Mouse (Mus musculus) neural tube, embryonic 14.5 days (tissue): Measurements from ENCODE around the gene Tnfrsf13c. TPM values are rescaled to one million over a fixed set of nuclear protein-coding genes. Genes with fewer than 3 reads are reported as not detected.

ENCODE experiments used
- ATAC-seq: fragments of 200-750 bp; cut with Nextera tagmentation; 2 replicates; pipeline ENCODE4 v1.8.0; 2017; ENCODE audit warnings: low read depth, mild to moderate bottlenecking, moderate TSS enrichment, moderate library complexity
- H3K27ac ChIP-seq: fragments of 300-500 bp; sonication (generic); 2 replicates; pipeline ENCODE4 v1.5.1; 2014; ENCODE audit warnings: low read depth, mild to moderate bottlenecking, control low read depth, low read length, moderate library complexity, mixed read lengths
- H3K27me3 ChIP-seq: fragments of 300-500 bp; sonication (generic); 2 replicates; pipeline ENCODE4 v1.6.1; 2014; ENCODE audit warnings: low read length; ENCODE audit not compliant: control insufficient read depth, insufficient read depth
- H3K36me3 ChIP-seq: fragments of 300-500 bp; sonication (generic); 2 replicates; pipeline ENCODE4 v1.6.1; 2014; ENCODE audit warnings: low read length, mixed read lengths; ENCODE audit not compliant: control insufficient read depth, insufficient read depth
- H3K4me1 ChIP-seq: fragments of 300-500 bp; sonication (generic); 2 replicates; pipeline ENCODE4 v1.6.1; 2014; ENCODE audit warnings: low read length; ENCODE audit not compliant: control insufficient read depth, insufficient read depth
- H3K4me2 ChIP-seq: fragments of 300-500 bp; sonication (generic); 2 replicates; pipeline ENCODE4 v1.6.1; 2014; ENCODE audit warnings: mild to moderate bottlenecking, low read depth, low read length, control low read depth
- H3K4me3 ChIP-seq: fragments of 300-500 bp; sonication (generic); 2 replicates; pipeline ENCODE4 v1.5.1; 2014; ENCODE audit warnings: low read depth, low read length, control low read depth, mixed read lengths
- H3K9ac ChIP-seq: fragments of 300-500 bp; sonication (generic); replicated peaks from 2 replicates; pipeline ENCODE4 v1.6.1; 2014; ENCODE audit warnings: low read depth, mild to moderate bottlenecking, control low read depth, low read length, mixed read lengths
- H3K9me3 ChIP-seq: fragments of 300-500 bp; sonication (generic); 2 replicates; pipeline ENCODE4 v1.6.1; 2016; ENCODE audit warnings: low read length; ENCODE audit not compliant: control insufficient read depth
- WGBS: fragments of 180-500 bp; shearing (Covaris S2); extraction: QIAGEN DNeasy Blood & Tissue Kit; methylation state at CpG from one replicate; pipeline ENCODE4 v1.1.7; 2014; 5-methylcytosine and 5-hydroxymethylcytosine counted together
- polyA plus RNA-seq: library from polyadenylated mRNA; unstranded; fragments of >200 nt; fragmentation: Nextera tagmentation; extraction: Ambion mirVana; gene quantifications from 2 replicates; pipeline ENCODE4 v1.2.1, GENCODE M21; 2014

Gene Tnfrsf13c
- polyA plus RNA-seq, 1 experiment from 2014 or later: 1.4 TPM

- no peak for ATAC-seq
- Histone ChIP-seq H3K9ac (no peak overlapping the region), H3K27ac (no peak overlapping the region), H3K4me2 (no peak overlapping the region), H3K4me1 (no peaks in the 10 kb centered on the region), H3K27me3 (no peaks in the 10 kb centered on the region), H3K4me3 (no peak overlapping the region), H3K9me3 (no peaks in the 10 kb centered on the region), H3K36me3 (no peaks in the 10 kb centered on the region)
- 70% methylated on average over 4 of the region's 4 CpGs for WGBS
Measured at GRCm38 (mm10) chr15:82232651-82233050, 8.5 kb upstream of the Tnfrsf13c start.

- Histone ChIP-seq H3K27ac (no peak overlapping the region), H3K36me3 (no peaks in the 10 kb centered on the region), H3K9ac (no peak overlapping the region), H3K9me3 (no peaks in the 10 kb centered on the region), H3K27me3 (no peaks in the 10 kb centered on the region), H3K4me1 (no peaks in the 10 kb centered on the region), H3K4me3 (no peak overlapping the region), H3K4me2 (no peak overlapping the region)
- 63% methylated on average over 11 of the region's 11 CpGs for WGBS
- no peak for ATAC-seq
Measured at GRCm38 (mm10) chr15:82231591-82232378, 7.6 kb upstream of the Tnfrsf13c start.

- Histone ChIP-seq H3K9ac (no peak overlapping the region), H3K9me3 (no peaks in the 10 kb centered on the region), H3K4me1 (no peaks in the 10 kb centered on the region), H3K4me3 (no peak overlapping the region), H3K27ac (no peak overlapping the region), H3K36me3 (no peaks in the 10 kb centered on the region), H3K4me2 (no peak overlapping the region), H3K27me3 (no peaks in the 10 kb centered on the region)
- no peak for ATAC-seq
- WGBS: 79% methylated on average over 4 of the region's 4 CpGs
Measured at GRCm38 (mm10) chr15:82231100-82231499, 6.9 kb upstream of the Tnfrsf13c start.

- WGBS: 68% methylated on average over 6 of the region's 6 CpGs
- no peaks in the 10 kb centered on the region for H3K36me3 ChIP-seq
- no peak overlapping the region for H3K4me3 ChIP-seq
- no peak overlapping the region for H3K9ac ChIP-seq
- H3K27me3 ChIP-seq: no peaks in the 10 kb centered on the region
- ATAC-seq: no peak
- H3K9me3 ChIP-seq: no peaks in the 10 kb centered on the region
- no peak overlapping the region for H3K4me2 ChIP-seq
- H3K4me1 ChIP-seq: no peaks in the 10 kb centered on the region
- no peak overlapping the region for H3K27ac ChIP-seq
Measured at GRCm38 (mm10) chr15:82230098-82230611, 6.0 kb upstream of the Tnfrsf13c start.

- H3K27ac ChIP-seq: no peak overlapping the region; the same call in 1 of the 2 replicates
- ATAC-seq: no peak
- 0 out of 2 replicates have a peak, but pooled peaks cover 2% of the 10 kb centered on the region for H3K27me3 ChIP-seq
- no peaks in the 10 kb centered on the region for H3K4me1 ChIP-seq
- H3K36me3 ChIP-seq: no peaks in the 10 kb centered on the region
- no peak overlapping the region for H3K9ac ChIP-seq
- H3K9me3 ChIP-seq: no peaks in the 10 kb centered on the region
- no peak overlapping the region for H3K4me3 ChIP-seq
- no peak overlapping the region for H3K4me2 ChIP-seq
- WGBS: 46% methylated on average over 11 of the region's 11 CpGs
Measured at GRCm38 (mm10) chr15:82229542-82230045, 5.4 kb upstream of the Tnfrsf13c start.

- H3K27me3 ChIP-seq: 0 out of 2 replicates have a peak, but pooled peaks cover 3% of the 10 kb centered on the region
- H3K9me3 ChIP-seq: no peaks in the 10 kb centered on the region
- whole genome bisulfite sequencing: 91% methylated on average over 5 of the region's 5 CpGs
- H3K9ac ChIP-seq: no peak overlapping the region
- H3K27ac ChIP-seq: no peak overlapping the region
- ATAC-seq: no peak
- no peak overlapping the region for H3K4me3 ChIP-seq
- no peaks in the 10 kb centered on the region for H3K36me3 ChIP-seq
- peaks cover 5% of the 10 kb centered on the region; the same call in 1 of the 2 replicates for H3K4me1 ChIP-seq
- H3K4me2 ChIP-seq: no peak overlapping the region
Measured at GRCm38 (mm10) chr15:82225769-82226168, 1.6 kb upstream of the Tnfrsf13c start.

GRCm38 (mm10) chr15:82224602-82225215, 540 bp upstream of the Tnfrsf13c start:
- Histone ChIP-seq H3K4me3 (no peak overlapping the region; the same call in 1 of the 2 replicates), H3K4me2 (peak overlapping the region; percentile 59), H3K9me3 (no peaks in the 10 kb centered on the region), H3K27me3 (0 out of 2 replicates have a peak, but pooled peaks cover 3% of the 10 kb centered on the region), H3K27ac (no peak overlapping the region), H3K4me1 (peaks cover 5% of the 10 kb centered on the region; the same call in 1 of the 2 replicates), H3K36me3 (no peaks in the 10 kb centered on the region), H3K9ac (no peak overlapping the region)
- ATAC-seq: peak; percentile 24; the same call in 1 of the 2 replicates
- WGBS: 47% methylated on average over 7 of the region's 7 CpGs

- H3K27ac ChIP-seq: no peak overlapping the region
- no peak overlapping the region for H3K4me2 ChIP-seq
- no peak overlapping the region for H3K4me3 ChIP-seq
- ATAC-seq: no peak
- H3K9me3 ChIP-seq: no peaks in the 10 kb centered on the region
- H3K27me3 ChIP-seq: 0 out of 2 replicates have a peak, but pooled peaks cover 3% of the 10 kb centered on the region
- peaks cover 5% of the 10 kb centered on the region; the same call in 1 of the 2 replicates for H3K4me1 ChIP-seq
- WGBS: 58% methylated on average over 7 of the region's 7 CpGs
- no peaks in the 10 kb centered on the region for H3K36me3 ChIP-seq
- H3K9ac ChIP-seq: no peak overlapping the region
Measured at GRCm38 (mm10) chr15:82223251-82223650, 918 bp downstream of the Tnfrsf13c start.
